Mouse (Mus musculus): ENCODE results near the gene Slc10a1. TPM values are rescaled to one million over a fixed set of nuclear protein-coding genes. Genes with fewer than 3 reads are reported as not detected.

Slc10a1 gene
- polyA plus RNA-seq (2015; fragmentation: Nextera tagmentation; extraction: Ambion mirVana), result 0.82 and 1.2 TPM in 2 replicates

GRCm38 (mm10) chr12:80968605-80969004 lies at the start of gene Slc10a1:
TSS of gene Slc10a1 (minus strand) at chr12:80968705.
- H3K9ac ChIP-seq (replicated peaks; ENCODE audit: low read length), result no peak within 1 kb of the TSS
- H3K4me2 ChIP-seq (replicated peaks; ENCODE audit: low read depth, low read length), result no peak within 1 kb of the TSS
- H3K36me3 ChIP-seq (ENCODE audit: insufficient read depth, low read length), result no peaks in the 10 kb centered on the region
- H3K4me3 ChIP-seq (ENCODE audit: low read length), result no peak within 1 kb of the TSS
- 91% methylated on average over 5 of the region's 5 CpGs for WGBS
- H3K27ac ChIP-seq (ENCODE audit: low read length), result no peak within 1 kb of the TSS
- no peaks in the 10 kb centered on the region for H3K4me1 ChIP-seq (ENCODE audit: insufficient read depth, low read length)
- H3K27me3 ChIP-seq (ENCODE audit: insufficient read depth, low read length), result no peaks in the 10 kb centered on the region
- no peak for ATAC-seq (ENCODE audit: low FRiP score, low TSS enrichment)
- no peaks in the 10 kb centered on the region for H3K9me3 ChIP-seq (ENCODE audit: low read length)

- Histone ChIP-seq H3K9me3 (ENCODE audit: low read length) (no peaks in the 10 kb centered on the region), H3K4me3 (ENCODE audit: low read length) (no peak overlapping the region), H3K27me3 (ENCODE audit: insufficient read depth, low read length) (0 out of 2 replicates have a peak, but pooled peaks cover 2% of the 10 kb centered on the region), H3K27ac (ENCODE audit: low read length) (no peak overlapping the region), H3K4me2 (replicated peaks; ENCODE audit: low read depth, low read length) (no peak overlapping the region), H3K4me1 (ENCODE audit: insufficient read depth, low read length) (no peaks in the 10 kb centered on the region), H3K36me3 (ENCODE audit: insufficient read depth, low read length) (no peaks in the 10 kb centered on the region), H3K9ac (replicated peaks; ENCODE audit: low read length) (no peak overlapping the region)
- no peak for ATAC-seq (ENCODE audit: low FRiP score, low TSS enrichment)
- WGBS, result 91% methylated on average over 12 of the region's 12 CpGs
These were observed 49.1 kb upstream of the Slc10a1 start for GRCm38 (mm10) chr12:81017624-81018023.

GRCm38 (mm10) chr12:81013496-81013895 lies 45.0 kb upstream of the Slc10a1 start:
- 69% methylated on average over 11 of the region's 11 CpGs for WGBS

GRCm38 (mm10) chr12:81011994-81012393 lies 43.5 kb upstream of the Slc10a1 start:
- no peak overlapping the region for H3K4me2 ChIP-seq (replicated peaks; ENCODE audit: low read depth, low read length)
- WGBS, result 82% methylated on average over 2 of the region's 2 CpGs
- no peaks in the 10 kb centered on the region for H3K4me1 ChIP-seq (ENCODE audit: insufficient read depth, low read length)
- ATAC-seq (ENCODE audit: low FRiP score, low TSS enrichment), result no peak
- no peaks in the 10 kb centered on the region for H3K9me3 ChIP-seq (ENCODE audit: low read length)
- no peaks in the 10 kb centered on the region for H3K36me3 ChIP-seq (ENCODE audit: insufficient read depth, low read length)
- no peak overlapping the region for H3K4me3 ChIP-seq (ENCODE audit: low read length)
- H3K27ac ChIP-seq (ENCODE audit: low read length), result no peak overlapping the region
- no peak overlapping the region for H3K9ac ChIP-seq (replicated peaks; ENCODE audit: low read length)
- H3K27me3 ChIP-seq (ENCODE audit: insufficient read depth, low read length), result no peaks in the 10 kb centered on the region

More at GRCm38 (mm10) chr12:81013496-81013895, 45.0 kb upstream of the Slc10a1 start:
- Histone ChIP-seq H3K4me2 (replicated peaks; ENCODE audit: low read depth, low read length) (no peak overlapping the region), H3K9ac (replicated peaks; ENCODE audit: low read length) (no peak overlapping the region), H3K27me3 (ENCODE audit: insufficient read depth, low read length) (0 out of 2 replicates have a peak, but pooled peaks cover 2% of the 10 kb centered on the region), H3K9me3 (ENCODE audit: low read length) (no peaks in the 10 kb centered on the region), H3K4me3 (ENCODE audit: low read length) (no peak overlapping the region), H3K4me1 (ENCODE audit: insufficient read depth, low read length) (no peaks in the 10 kb centered on the region), H3K36me3 (ENCODE audit: insufficient read depth, low read length) (no peaks in the 10 kb centered on the region), H3K27ac (ENCODE audit: low read length) (no peak overlapping the region)
- no peak for ATAC-seq (ENCODE audit: low FRiP score, low TSS enrichment)

GRCm38 (mm10) chr12:81009813-81010212 lies 41.3 kb upstream of the Slc10a1 start:
- Histone ChIP-seq H3K9me3 (ENCODE audit: low read length) (no peaks in the 10 kb centered on the region), H3K9ac (replicated peaks; ENCODE audit: low read length) (no peak overlapping the region), H3K27ac (ENCODE audit: low read length) (no peak overlapping the region), H3K4me3 (ENCODE audit: low read length) (no peak overlapping the region), H3K27me3 (ENCODE audit: insufficient read depth, low read length) (no peaks in the 10 kb centered on the region), H3K4me1 (ENCODE audit: insufficient read depth, low read length) (no peaks in the 10 kb centered on the region), H3K36me3 (ENCODE audit: insufficient read depth, low read length) (no peaks in the 10 kb centered on the region), H3K4me2 (replicated peaks; ENCODE audit: low read depth, low read length) (no peak overlapping the region)
- 13% methylated on average over 3 of the region's 3 CpGs for WGBS
- ATAC-seq (ENCODE audit: low FRiP score, low TSS enrichment), result no peak

- 13% methylated on average over 13 of the region's 13 CpGs for WGBS
- peaks cover 6% of the 10 kb centered on the region for H3K4me1 ChIP-seq (ENCODE audit: insufficient read depth, low read length)
- ATAC-seq (ENCODE audit: low FRiP score, low TSS enrichment), result no peak
- H3K4me3 ChIP-seq (ENCODE audit: low read length), result no peak overlapping the region
- H3K27ac ChIP-seq (ENCODE audit: low read length), result no peak overlapping the region
- H3K9ac ChIP-seq (replicated peaks; ENCODE audit: low read length), result no peak overlapping the region
- H3K4me2 ChIP-seq (replicated peaks; ENCODE audit: low read depth, low read length), result no peak overlapping the region
- H3K27me3 ChIP-seq (ENCODE audit: insufficient read depth, low read length), result peaks cover 46% of the 10 kb centered on the region
- no peaks in the 10 kb centered on the region for H3K9me3 ChIP-seq (ENCODE audit: low read length)
- H3K36me3 ChIP-seq (ENCODE audit: insufficient read depth, low read length), result no peaks in the 10 kb centered on the region
These were observed 34.5 kb upstream of the Slc10a1 start for GRCm38 (mm10) chr12:81002841-81003635.

- 79% methylated on average over 4 of the region's 4 CpGs for WGBS
- H3K4me1 ChIP-seq (ENCODE audit: insufficient read depth, low read length), result peaks cover 6% of the 10 kb centered on the region
- no peak overlapping the region for H3K9ac ChIP-seq (replicated peaks; ENCODE audit: low read length)
- no peak overlapping the region for H3K4me2 ChIP-seq (replicated peaks; ENCODE audit: low read depth, low read length)
- H3K9me3 ChIP-seq (ENCODE audit: low read length), result peaks cover 2% of the 10 kb centered on the region; the same call in 1 of the 2 replicates
- no peak for ATAC-seq (ENCODE audit: low FRiP score, low TSS enrichment)
- no peaks in the 10 kb centered on the region for H3K36me3 ChIP-seq (ENCODE audit: insufficient read depth, low read length)
- peaks cover 60% of the 10 kb centered on the region for H3K27me3 ChIP-seq (ENCODE audit: insufficient read depth, low read length)
- no peak overlapping the region for H3K4me3 ChIP-seq (ENCODE audit: low read length)
- H3K27ac ChIP-seq (ENCODE audit: low read length), result no peak overlapping the region
These were observed 32.4 kb upstream of the Slc10a1 start for GRCm38 (mm10) chr12:81000924-81001323.

- Histone ChIP-seq H3K9me3 (ENCODE audit: low read length) (peaks cover 6% of the 10 kb centered on the region; the same call in 1 of the 2 replicates), H3K4me2 (replicated peaks; ENCODE audit: low read depth, low read length) (peak overlapping the region; percentile 40), H3K27me3 (ENCODE audit: insufficient read depth, low read length) (peaks cover 57% of the 10 kb centered on the region)
These were observed 30.2 kb upstream of the Slc10a1 start for GRCm38 (mm10) chr12:80998528-80999221.

GRCm38 (mm10) chr12:80997652-80998051 lies 29.1 kb upstream of the Slc10a1 start:
- WGBS, result 33% methylated on average over 4 of the region's 4 CpGs
- Histone ChIP-seq H3K9me3 (ENCODE audit: low read length) (peaks cover 6% of the 10 kb centered on the region; the same call in 1 of the 2 replicates), H3K36me3 (ENCODE audit: insufficient read depth, low read length) (no peaks in the 10 kb centered on the region), H3K27ac (ENCODE audit: low read length) (no peak overlapping the region), H3K4me2 (replicated peaks; ENCODE audit: low read depth, low read length) (no peak overlapping the region), H3K9ac (replicated peaks; ENCODE audit: low read length) (no peak overlapping the region), H3K4me3 (ENCODE audit: low read length) (no peak overlapping the region), H3K27me3 (ENCODE audit: insufficient read depth, low read length) (peaks cover 52% of the 10 kb centered on the region), H3K4me1 (ENCODE audit: insufficient read depth, low read length) (peaks cover 6% of the 10 kb centered on the region)
- ATAC-seq (ENCODE audit: low FRiP score, low TSS enrichment), result no peak

More at GRCm38 (mm10) chr12:80998528-80999221, 30.2 kb upstream of the Slc10a1 start:
- Histone ChIP-seq H3K9ac (replicated peaks; ENCODE audit: low read length) (no peak overlapping the region), H3K27ac (ENCODE audit: low read length) (no peak overlapping the region), H3K4me1 (ENCODE audit: insufficient read depth, low read length) (peaks cover 6% of the 10 kb centered on the region), H3K4me3 (ENCODE audit: low read length) (0 out of 2 replicates have a peak overlapping the region, but pooled peaks have one; percentile 17), H3K36me3 (ENCODE audit: insufficient read depth, low read length) (no peaks in the 10 kb centered on the region)
- 4% methylated on average over 33 of the region's 33 CpGs for WGBS
- ATAC-seq (ENCODE audit: low FRiP score, low TSS enrichment), result no peak

Measured in kidney, embryonic 16.5 days (tissue).